In genomic region chr16:21537312-21537711, GRCm38 (mm10) we compare ENCODE assay signal across 11 mouse cellular contexts.
DNase-seq lines count a peak whose midpoint lies in the region; ATAC-seq and TF ChIP-seq lines count a peak whose summit lies in the region.
"Had no signal": no experiment of that assay in that cellular context is flagged by ENCODE, and none has a peak within 500 bp of the region (broad histone marks: within the 10 kb centered on the region; RNA-seq: fewer than 3 reads in every experiment).

No protein-coding gene starts in this region.

- no peak overlapping the region for H3K4me2 ChIP-seq in intestine, postnatal 0 days (replicated peaks; ENCODE audit: low read depth)
- H3K4me2 ChIP-seq in intestine, embryonic 16.5 days (ENCODE audit: low read depth, low read length): no peak overlapping the region
- H3K4me2 ChIP-seq in midbrain, postnatal 0 days (ENCODE audit: low read depth, low read length, poor library complexity, severe bottlenecking): no peak overlapping the region
- no peak overlapping the region for H3K4me2 ChIP-seq in midbrain, embryonic 16.5 days (ENCODE audit: low read length)
- H3K4me2 ChIP-seq: intestine, embryonic 15.5 days; liver, embryonic 15.5 days had no signal

- H3K27ac ChIP-seq in intestine, postnatal 0 days (ENCODE audit: low read depth, low read length): no peak overlapping the region
- H3K27ac ChIP-seq in intestine, embryonic 16.5 days (ENCODE audit: low read length): no peak overlapping the region
- no peak overlapping the region for H3K27ac ChIP-seq in midbrain, postnatal 0 days (ENCODE audit: low read depth, low read length)
- H3K27ac ChIP-seq in midbrain, embryonic 16.5 days (ENCODE audit: low read length): no peak overlapping the region
- H3K27ac ChIP-seq: intestine, embryonic 15.5 days; liver, embryonic 15.5 days had no signal

- H3K4me1 ChIP-seq in intestine, postnatal 0 days (replicated peaks; ENCODE audit: control insufficient read depth, insufficient read depth, low read length): no peaks in the 10 kb centered on the region
- H3K4me1 ChIP-seq in intestine, embryonic 16.5 days (ENCODE audit: control insufficient read depth, insufficient read depth, low read length): no peaks in the 10 kb centered on the region
- H3K4me1 ChIP-seq in midbrain, postnatal 0 days (ENCODE audit: insufficient read depth, low read length): no peaks in the 10 kb centered on the region
- H3K4me1 ChIP-seq in midbrain, embryonic 16.5 days (ENCODE audit: control insufficient read depth, insufficient read depth, low read length): no peaks in the 10 kb centered on the region
- H3K4me1 ChIP-seq: intestine, embryonic 15.5 days had no signal

- no peaks in the 10 kb centered on the region for H3K27me3 ChIP-seq in intestine, postnatal 0 days (replicated peaks; ENCODE audit: control insufficient read depth, insufficient read depth, low read length)
- no peaks in the 10 kb centered on the region for H3K27me3 ChIP-seq in intestine, embryonic 16.5 days (replicated peaks; ENCODE audit: control insufficient read depth, insufficient read depth, low read length)
- no peaks in the 10 kb centered on the region for H3K27me3 ChIP-seq in midbrain, postnatal 0 days (ENCODE audit: insufficient read depth, low read length)
- no peaks in the 10 kb centered on the region for H3K27me3 ChIP-seq in midbrain, embryonic 16.5 days (ENCODE audit: control insufficient read depth, insufficient read depth, low read depth, low read length)
- H3K27me3 ChIP-seq: intestine, embryonic 15.5 days; liver, embryonic 15.5 days had no signal

- WGBS in intestine, postnatal 0 days: 71% methylated on average over 3 of the region's 3 CpGs
- 66% methylated on average over 3 of the region's 3 CpGs for WGBS in intestine, embryonic 16.5 days
- WGBS in midbrain, postnatal 0 days: 64% methylated on average over 3 of the region's 3 CpGs
- WGBS in midbrain, embryonic 16.5 days: 62% methylated on average over 3 of the region's 3 CpGs

- H3K9ac ChIP-seq in intestine, postnatal 0 days (ENCODE audit: low read depth, low read length): no peak overlapping the region
- H3K9ac ChIP-seq in intestine, embryonic 16.5 days (ENCODE audit: low read depth, low read length): no peak overlapping the region
- no peak overlapping the region for H3K9ac ChIP-seq in midbrain, postnatal 0 days (replicated peaks; ENCODE audit: low read length, poor library complexity, severe bottlenecking)
- no peak overlapping the region for H3K9ac ChIP-seq in midbrain, embryonic 16.5 days (ENCODE audit: low read depth, low read length)
- H3K9ac ChIP-seq: intestine, embryonic 15.5 days; liver, embryonic 15.5 days had no signal

- peaks cover 11% of the 10 kb centered on the region; the same call in 1 of the 2 replicates for H3K36me3 ChIP-seq in intestine, postnatal 0 days (ENCODE audit: control insufficient read depth, insufficient read depth)
- no peaks in the 10 kb centered on the region for H3K36me3 ChIP-seq in intestine, embryonic 16.5 days (ENCODE audit: control insufficient read depth, insufficient read depth, low read length)
- H3K36me3 ChIP-seq in midbrain, postnatal 0 days (ENCODE audit: insufficient read depth, low read length): peaks cover 11% of the 10 kb centered on the region
- H3K36me3 ChIP-seq in midbrain, embryonic 16.5 days (ENCODE audit: control insufficient read depth, insufficient read depth, low read length): 0 out of 2 replicates have a peak, but pooled peaks cover 4% of the 10 kb centered on the region
- H3K36me3 ChIP-seq: intestine, embryonic 15.5 days; liver, embryonic 15.5 days had no signal

- peak; percentile 41 for DNase-seq in midbrain, postnatal 0 days (ENCODE audit: low spot score)
- peak; percentile 50 for DNase-seq in brain, adult 2 months (ENCODE audit: low read depth, low spot score)
- no peak for DNase-seq in spleen, postnatal 36 days (ENCODE audit: low spot score in 2 of 2)
- no peak for DNase-seq in ovary, postnatal 10 days (ENCODE audit: low spot score)
- DNase-seq: cerebellum, adult 9-11 months; heart, postnatal 10 days had no signal

- no peaks in the 10 kb centered on the region for H3K9me3 ChIP-seq in intestine, postnatal 0 days (ENCODE audit: control insufficient read depth)
- H3K9me3 ChIP-seq in intestine, embryonic 16.5 days (ENCODE audit: control insufficient read depth, low read length): no peaks in the 10 kb centered on the region
- H3K9me3 ChIP-seq in midbrain, postnatal 0 days (ENCODE audit: low read length): no peaks in the 10 kb centered on the region
- no peaks in the 10 kb centered on the region for H3K9me3 ChIP-seq in midbrain, embryonic 16.5 days (replicated peaks; ENCODE audit: control insufficient read depth, low read length, poor library complexity, severe bottlenecking)
- H3K9me3 ChIP-seq: intestine, embryonic 15.5 days; liver, embryonic 15.5 days had no signal

- H3K4me3 ChIP-seq in intestine, postnatal 0 days (ENCODE audit: low read depth, low read length): no peak overlapping the region
- no peak overlapping the region for H3K4me3 ChIP-seq in intestine, embryonic 16.5 days (ENCODE audit: low read length)
- no peak overlapping the region for H3K4me3 ChIP-seq in midbrain, postnatal 0 days (ENCODE audit: low read depth, low read length)
- H3K4me3 ChIP-seq in midbrain, embryonic 16.5 days (ENCODE audit: low read depth, low read length): no peak overlapping the region
- H3K4me3 ChIP-seq: intestine, embryonic 15.5 days; liver, embryonic 15.5 days had no signal

- ATAC-seq in intestine, postnatal 0 days: no peak
- ATAC-seq in intestine, embryonic 16.5 days: no peak
- no peak for ATAC-seq in midbrain, postnatal 0 days (ENCODE audit: low FRiP score)
- no peak for ATAC-seq in midbrain, embryonic 16.5 days
- ATAC-seq: intestine, embryonic 15.5 days had no signal

- TF ChIP-seq CTCF in intestine, postnatal 0 days (IDR thresholded peaks at IDR 0.05; ENCODE audit: low read depth): peak; percentile 48
- peak; percentile 46 for TF ChIP-seq CTCF in midbrain, postnatal 0 days (IDR thresholded peaks at IDR 0.05)

Comparison
In these comparisons a context has a peak if more than half of its experiments do, and no peak if none do; other contexts are left out.
1. DNase-seq: peak in midbrain, postnatal 0 days (single experiment) and brain, adult 2 months (single experiment); none in spleen, postnatal 36 days (0 of 2) and ovary, postnatal 10 days (single experiment).